Mouse (Mus musculus): ENCODE results near the gene Pip5k1c. TPM values are rescaled to one million over a fixed set of nuclear protein-coding genes. Genes with fewer than 3 reads are reported as not detected.

The Pip5k1c gene
- total RNA-seq, 1 experiment from 2014 or later: 38.7 TPM

GRCm38 (mm10) chr10:81284189-81284588 is 8.6 kb upstream of the Pip5k1c start:
- no peak for DNase-seq

- DNase-seq: no peak
These were observed 8.0 kb upstream of the Pip5k1c start for GRCm38 (mm10) chr10:81284719-81285118.

GRCm38 (mm10) chr10:81285694-81286450 is 6.9 kb upstream of the Pip5k1c start:
- DNase-seq: peak; percentile 95

- DNase-seq: no peak
These were observed 6.2 kb upstream of the Pip5k1c start for GRCm38 (mm10) chr10:81286586-81286985.

GRCm38 (mm10) chr10:81287513-81288157 is 5.1 kb upstream of the Pip5k1c start:
- DNase-seq: peak; percentile 84

GRCm38 (mm10) chr10:81288601-81289000 is 4.2 kb upstream of the Pip5k1c start:
- DNase-seq: peak; percentile 68

GRCm38 (mm10) chr10:81289278-81289677 is 3.5 kb upstream of the Pip5k1c start:
- peak; percentile 78 for DNase-seq

- no peak for DNase-seq
These were observed 3.0 kb upstream of the Pip5k1c start for GRCm38 (mm10) chr10:81289811-81290210.

GRCm38 (mm10) chr10:81290698-81291460 is 1.9 kb upstream of the Pip5k1c start:
- no peak for DNase-seq

- no peak for DNase-seq
These were observed 1.2 kb upstream of the Pip5k1c start, which contains the start of gene Tjp3 for GRCm38 (mm10) chr10:81291511-81292104. TSS of gene Tjp3 (minus strand) at chr10:81291581.

GRCm38 (mm10) chr10:81293334-81294030 is 719 bp downstream of the Pip5k1c start:
- no peak for DNase-seq

- DNase-seq: no peak
These were observed 1.7 kb downstream of the Pip5k1c start for GRCm38 (mm10) chr10:81294442-81294841.

GRCm38 (mm10) chr10:81295185-81295584 is 2.4 kb downstream of the Pip5k1c start:
- DNase-seq: no peak

GRCm38 (mm10) chr10:81297246-81297645 is 4.5 kb downstream of the Pip5k1c start:
- DNase-seq: no peak

GRCm38 (mm10) chr10:81297845-81298244 is 5.1 kb downstream of the Pip5k1c start:
- DNase-seq: peak; percentile 66

- DNase-seq: no peak
These were observed 5.8 kb downstream of the Pip5k1c start for GRCm38 (mm10) chr10:81298369-81299100.

- DNase-seq: no peak
These were observed 7.0 kb downstream of the Pip5k1c start for GRCm38 (mm10) chr10:81299585-81300351.

- no peak for DNase-seq
These were observed 7.7 kb downstream of the Pip5k1c start for GRCm38 (mm10) chr10:81300352-81300907.

GRCm38 (mm10) chr10:81301321-81301720 is 8.6 kb downstream of the Pip5k1c start:
- no peak for DNase-seq

- no peak for DNase-seq
These were observed 9.5 kb downstream of the Pip5k1c start for GRCm38 (mm10) chr10:81302288-81302687.
